Mouse (Mus musculus) liver, embryonic 14.5 days (tissue): ENCODE measurements around the gene Klhl2. TPM values are rescaled to one million over a fixed set of nuclear protein-coding genes. Genes with fewer than 3 reads are reported as not detected.

Experiments
- ATAC-seq: fragments of 200-750 bp; cut with Nextera tagmentation; 2 replicates; pipeline ENCODE4 v1.8.0; 2017; ENCODE audit warnings: moderate number of reproducible peaks, mild to moderate bottlenecking, moderate library complexity; ENCODE audit not compliant: insufficient read depth
- DNase-seq, 3 experiments: peaks; one replicate each; pipeline ENCODE4 v3.0.0-alpha.2; 2012 to 2013; ENCODE audit warnings: low read depth in 3 of 3, low spot score in 3 of 3
- H3K27ac ChIP-seq: fragments of 300-500 bp; sonication (generic); 2 replicates; pipeline ENCODE4 v1.5.1; 2014; ENCODE audit warnings: moderate library complexity, mild to moderate bottlenecking, control low read depth, inconsistent platforms
- H3K27me3 ChIP-seq: fragments of 300-500 bp; sonication (generic); 2 replicates; pipeline ENCODE4 v1.6.1; 2014; ENCODE audit warnings: mild to moderate bottlenecking, low read length, moderate library complexity; ENCODE audit not compliant: control insufficient read depth, insufficient read depth
- H3K36me3 ChIP-seq: fragments of 300-500 bp; sonication (generic); replicated peaks from 2 replicates; pipeline ENCODE4 v1.6.1; 2014; ENCODE audit warnings: low read depth; ENCODE audit not compliant: control insufficient read depth, insufficient read depth
- H3K4me1 ChIP-seq, 2 experiments: fragments of 200-500 bp in 1 of 2; fragments of 300-500 bp in 1 of 2; sonication (generic) in 1 of 2; replicated peaks; 2 replicates each; pipeline ENCODE4 v1.6.1; 2012 to 2014; ENCODE audit warnings: antibody characterized with exemption in 1 of 2, inconsistent platforms in 1 of 2, low read length in 1 of 2; ENCODE audit not compliant: control insufficient read depth in 2 of 2, insufficient read depth in 2 of 2
- H3K4me2 ChIP-seq: fragments of 300-500 bp; sonication (generic); 2 replicates; pipeline ENCODE4 v1.6.1; 2014; ENCODE audit warnings: low read depth, mild to moderate bottlenecking, control low read depth, moderate library complexity
- H3K4me3 ChIP-seq, 2 experiments: fragments of 200-500 bp in 1 of 2; fragments of 300-500 bp in 1 of 2; sonication (generic) in 1 of 2; 2 replicates each; pipeline ENCODE4 v1.5.1; 2012 to 2014; ENCODE audit warnings: low read depth in 2 of 2, low read length in 2 of 2, mild to moderate bottlenecking in 2 of 2, control low read depth in 1 of 2, inconsistent platforms in 1 of 2, moderate library complexity in 1 of 2; ENCODE audit not compliant: insufficient read depth in 1 of 2
- H3K9ac ChIP-seq: fragments of 300-500 bp; sonication (generic); replicated peaks from 2 replicates; pipeline ENCODE4 v1.6.1; 2014; ENCODE audit warnings: mild to moderate bottlenecking, control low read depth, moderate library complexity
- H3K9me3 ChIP-seq: fragments of 300-500 bp; sonication (generic); 2 replicates; pipeline ENCODE4 v1.6.1; 2016; ENCODE audit warnings: low read length, mixed read lengths; ENCODE audit not compliant: control insufficient read depth
- CTCF ChIP-seq: IDR thresholded peaks from 2 replicates; pipeline ENCODE4 v1.5.1; 2016; ENCODE audit warnings: antibody characterized with exemption, low read depth, control low read depth
- EP300 ChIP-seq: IDR thresholded peaks from 2 replicates; pipeline ENCODE4 v1.6.1; 2016; ENCODE audit warnings: antibody characterized with exemption, low read depth
- WGBS: fragments of 180-500 bp; shearing (Covaris S2); extraction: QIAGEN DNeasy Blood & Tissue Kit; methylation state at CpG from one replicate; pipeline ENCODE4 v1.1.7; 2014; ENCODE audit not compliant: insufficient replicate concordance; 5-methylcytosine and 5-hydroxymethylcytosine counted together
- polyA plus RNA-seq, 2 experiments: library from polyadenylated mRNA; depleted of rRNA in 1 of 2; stranded (reverse) in 1 of 2; unstranded in 1 of 2; fragments of >200 nt; fragmentation: Nextera tagmentation in 1 of 2; extraction: Ambion mirVana in 1 of 2; gene quantifications; 2 replicates each; pipeline versions ENCODE4 v1.2.1 to v1.2.3; 2012 to 2014

Gene Klhl2
- polyA plus RNA-seq, 2 experiments: 2.7 to 3.4 TPM

GRCm38 (mm10) chr8:64733271-64733943 lies 116.4 kb downstream of the Klhl2 start, which contains the start of gene Msmo1:
Gene Msmo1 (minus strand): TSS chr8:64733792.
- H3K9ac ChIP-seq: peak within 1 kb of the TSS; percentile 72
- peak; percentile 96 to 98 (median 96) for DNase-seq
- peaks cover 2% of the 10 kb centered on the region for H3K36me3 ChIP-seq
- no peaks in the 10 kb centered on the region for H3K27me3 ChIP-seq
- WGBS: under 1% methylated on average over 60 of the region's 60 CpGs
- 0 out of 2 replicates have a peak, but pooled peaks have one; percentile 9 for TF ChIP-seq CTCF
- TF ChIP-seq EP300: no peak
- H3K9me3 ChIP-seq: no peaks in the 10 kb centered on the region
- peak within 1 kb of the TSS; percentile 73 to 90 for H3K4me3 ChIP-seq
- peak within 1 kb of the TSS; percentile 90 for H3K4me2 ChIP-seq
- no peak within 1 kb of the TSS for H3K27ac ChIP-seq
- H3K4me1 ChIP-seq: peaks cover 0 to 13% of the 10 kb centered on the region in 2 experiments; a peak in 3 of 4 replicates
- ATAC-seq: peak; percentile 99

GRCm38 (mm10) chr8:64732596-64732995 lies 117.2 kb downstream of the Klhl2 start:
- H3K36me3 ChIP-seq: peaks cover 2% of the 10 kb centered on the region
- DNase-seq (no peak), ATAC-seq (no peak)
- peak overlapping the region; percentile 72 for H3K9ac ChIP-seq
- WGBS: 17% methylated on average over 9 of the region's 9 CpGs
- H3K9me3 ChIP-seq: no peaks in the 10 kb centered on the region
- peak overlapping the region; percentile 90 for H3K4me2 ChIP-seq
- no peak overlapping the region for H3K27ac ChIP-seq
- peak overlapping the region; percentile 73 to 90 for H3K4me3 ChIP-seq
- TF ChIP-seq CTCF (no peak), EP300 (no peak)
- H3K27me3 ChIP-seq: no peaks in the 10 kb centered on the region
- peaks cover 0 to 13% of the 10 kb centered on the region in 2 experiments; a peak in 3 of 4 replicates for H3K4me1 ChIP-seq

GRCm38 (mm10) chr8:64728156-64728555 lies 121.7 kb downstream of the Klhl2 start:
- Histone ChIP-seq H3K4me1 (peaks cover 0 to 5% of the 10 kb centered on the region in 2 experiments; a peak in 3 of 4 replicates), H3K4me3 (no peak overlapping the region), H3K27me3 (no peaks in the 10 kb centered on the region), H3K36me3 (peaks cover 5% of the 10 kb centered on the region), H3K4me2 (no peak overlapping the region), H3K9ac (no peak overlapping the region), H3K9me3 (no peaks in the 10 kb centered on the region), H3K27ac (no peak overlapping the region)
- ATAC-seq (no peak), DNase-seq (no peak)
- 73% methylated on average over 7 of the region's 7 CpGs for WGBS
- TF ChIP-seq CTCF: no peak

GRCm38 (mm10) chr8:64726190-64726695 lies 123.6 kb downstream of the Klhl2 start:
- no peaks in the 10 kb centered on the region for H3K27me3 ChIP-seq
- WGBS: 55% methylated on average over 4 of the region's 4 CpGs
- no peak overlapping the region for H3K27ac ChIP-seq
- H3K4me2 ChIP-seq: no peak overlapping the region
- H3K9me3 ChIP-seq: no peaks in the 10 kb centered on the region
- H3K9ac ChIP-seq: no peak overlapping the region; the same call in 1 of the 2 replicates
- H3K4me1 ChIP-seq: no peaks in the 10 kb centered on the region
- ATAC-seq (no peak), DNase-seq (no peak)
- peaks cover 5% of the 10 kb centered on the region for H3K36me3 ChIP-seq
- no peak overlapping the region for H3K4me3 ChIP-seq
- TF ChIP-seq CTCF (no peak), EP300 (no peak)

GRCm38 (mm10) chr8:64723206-64723605 lies 126.6 kb downstream of the Klhl2 start:
- no peak overlapping the region for H3K27ac ChIP-seq
- TF ChIP-seq EP300 (no peak), CTCF (no peak)
- WGBS: 64% methylated on average over 2 of the region's 2 CpGs
- DNase-seq (no peak), ATAC-seq (no peak)
- peaks cover 3% of the 10 kb centered on the region; the same call in 1 of the 2 replicates for H3K36me3 ChIP-seq
- no peaks in the 10 kb centered on the region for H3K4me1 ChIP-seq
- H3K9me3 ChIP-seq: no peaks in the 10 kb centered on the region
- H3K4me2 ChIP-seq: no peak overlapping the region
- no peaks in the 10 kb centered on the region for H3K27me3 ChIP-seq
- H3K4me3 ChIP-seq: no peak overlapping the region
- no peak overlapping the region for H3K9ac ChIP-seq
